9 mouse cellular contexts compared by ENCODE assay signal in genomic region chr2:156457343-156457717, GRCm38 (mm10). TPM values are rescaled to one million over a fixed set of nuclear protein-coding genes. Genes with fewer than 3 reads are reported as not detected.
DNase-seq lines count a peak whose midpoint lies in the region; ATAC-seq and TF ChIP-seq lines count a peak whose summit lies in the region.
"Had no signal": no experiment of that assay in that cellular context is flagged by ENCODE, and none has a peak within 500 bp of the region (broad histone marks: within the 10 kb centered on the region; RNA-seq: fewer than 3 reads in every experiment).

No protein-coding gene starts in this region.

- TF ChIP-seq CTCF in lung, adult 2 months (IDR thresholded peaks at IDR 0.05; ENCODE audit: insufficient read depth, low read length): no peak

- ATAC-seq in erythroid progenitor cell, adult 5-6 weeks (replicated peaks; ENCODE audit: low FRiP score, poor library complexity, severe bottlenecking): 0 out of 2 replicates have a peak, but pooled peaks have one; percentile 50
- peak; percentile 71 for ATAC-seq in megakaryocyte progenitor cell, adult 5-6 weeks (replicated peaks; ENCODE audit: poor library complexity)

- TF ChIP-seq POLR2A in lung, adult 2 months (IDR thresholded peaks at IDR 0.05; ENCODE audit: borderline replicate concordance, extremely low read depth, low read depth, low read length): no peak

- H3K4me3 ChIP-seq in lung, adult 2 months (replicated peaks; ENCODE audit: extremely low read depth, low read depth, low read length): no peak overlapping the region
- H3K4me3 ChIP-seq: stomach, embryonic 15.5 days had no signal

- H3K4me1 ChIP-seq in lung, adult 2 months (ENCODE audit: control insufficient read depth, insufficient read depth, low read length): peaks cover 3% of the 10 kb centered on the region

- 20% methylated on average over 4 of the region's 4 CpGs for WGBS in lung, adult 2 months

- intact Hi-C loops in heart, postnatal 25 days (cut with DNase I): no loop called here
- intact Hi-C loops in left cerebral cortex, postnatal 10 days (cut with DNase I): no loop called here

- DNase-seq in heart, adult 11 months: peak; percentile 94
- DNase-seq in heart, postnatal 25 days (ENCODE audit: low spot score): no peak
- peak; percentile 55 to 73 for DNase-seq in lung, adult 18-20 months
- no peak for DNase-seq in lung, adult 2 months
- no peak for DNase-seq in thymus, postnatal 25 days
- DNase-seq in left cerebral cortex, postnatal 10 days (ENCODE audit: extremely low spot score in 1 of 2, low spot score in 2 of 2): no peak

RNA-seq across cellular contexts. Expression of gene Epb41l1, which starts 36.6 kb away (rescaled TPM):
- total RNA-seq in heart, postnatal 25 days (2021): 1 to 10 TPM; 7.0 to 7.3 TPM
- 24.7 and 25.1 TPM in 2 replicates for polyA plus RNA-seq in lung, adult 2 months (2012; rRNA removed)
- 0.36 and 0.84 TPM in 2 replicates for total RNA-seq in erythroid progenitor cell, adult 5-6 weeks (2015; ENCODE audit: low replicate concordance)
- 1.4 and 5.8 TPM in 2 replicates for total RNA-seq in erythroid progenitor cell, adult 5-6 weeks (2017; ENCODE audit: low replicate concordance)
- 0.05 and 0.39 TPM in 2 replicates for total RNA-seq in megakaryocyte progenitor cell, adult 5-6 weeks (2015)
- total RNA-seq in megakaryocyte progenitor cell, adult 5-6 weeks (2017): 0.24 and 2.6 TPM in 2 replicates
- total RNA-seq in left cerebral cortex, postnatal 10 days (2021): 100 to 1,000 TPM; 269 to 284 TPM

Comparison
In these comparisons a context has a peak if more than half of its experiments do, and no peak if none do; other contexts are left out.
1. DNase-seq: peak in heart, adult 11 months (single experiment) and lung, adult 18-20 months (2 of 2); none in heart, postnatal 25 days (single experiment), lung, adult 2 months (single experiment), thymus, postnatal 25 days (single experiment) and left cerebral cortex, postnatal 10 days (0 of 2).
2. RNA of gene Epb41l1, which starts 36.6 kb away (total RNA-seq): 269 to 284 TPM in left cerebral cortex, postnatal 10 days; 7.0 to 7.3 TPM in heart, postnatal 25 days, 0.05 to 2.6 TPM in megakaryocyte progenitor cell, adult 5-6 weeks and 0.36 to 5.8 TPM in erythroid progenitor cell, adult 5-6 weeks; every median in the first group is over 10 times any median in the second.